Comparison of ENCODE assay signal across 1 mouse cellular context in the genomic region with DNA sequence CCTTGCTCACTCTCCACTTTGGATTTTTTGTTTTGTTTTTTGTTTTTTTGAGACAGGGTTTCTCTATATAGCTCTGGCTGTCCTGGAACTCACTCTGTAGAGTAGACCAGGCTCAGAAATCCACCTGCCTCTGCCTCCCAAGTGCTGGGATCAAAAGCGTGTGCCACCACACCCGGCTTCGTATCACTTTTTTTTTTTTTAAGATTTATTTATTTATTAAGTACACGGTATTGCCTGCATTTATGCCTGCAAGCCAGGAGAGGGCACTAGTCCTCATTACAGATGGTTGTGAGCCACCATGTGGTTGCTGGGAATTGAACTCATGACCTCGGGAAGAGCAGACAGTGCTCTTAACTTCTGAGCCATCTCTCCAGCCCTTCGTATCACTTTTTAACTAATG.
TF ChIP-seq lines count a peak whose summit lies in the region.

No protein-coding gene starts in this region.

TF ChIP-seq in ES-E14, 5 proteins besides CTCF, POLR2A, EP300 and RAD21:
- TF ChIP-seq ZNF384 (IDR thresholded peaks at IDR 0.05; ENCODE audit: low read depth, low read length) = peak; percentile 63; the same call in 1 of the 2 replicates
